Mouse (Mus musculus): Measurements from ENCODE around the gene Bnipl. TPM values are rescaled to one million over a fixed set of nuclear protein-coding genes. Genes with fewer than 3 reads are reported as not detected.

Bnipl gene
- polyA plus RNA-seq (2017; shearing (Covaris generic)): not detected

GRCm38 (mm10) chr3:95250783-95251424 lies at the start of gene Bnipl:
Gene Bnipl, minus strand, starts transcription at chr3:95251193.

GRCm38 (mm10) chr3:95281216-95282126 lies 30.5 kb upstream of the Bnipl start, which contains the start of the genes Mindy1 and Prune1:
Gene Mindy1, plus strand, starts transcription at chr3:95281345.
Gene Prune1, minus strand, starts transcription at chr3:95282076.

GRCm38 (mm10) chr3:95241498-95241897 lies 9.5 kb downstream of the Bnipl start, which contains the start of gene Gm128:
Gene Gm128, minus strand, starts transcription at chr3:95241598.

GRCm38 (mm10) chr3:95231298-95232221 lies 19.4 kb downstream of the Bnipl start, which contains the start of gene Mllt11:
Gene Mllt11, minus strand, starts transcription at chr3:95232171.

GRCm38 (mm10) chr3:95228148-95228893 lies 22.7 kb downstream of the Bnipl start, which contains the start of gene Cdc42se1:
Gene Cdc42se1, plus strand, starts transcription at chr3:95228732.

GRCm38 (mm10) chr3:95217255-95218134 lies 33.5 kb downstream of the Bnipl start, which contains the start of gene Gabpb2:
Gene Gabpb2, minus strand, starts transcription at chr3:95217916.

Other genes starting within 250 kb of the Bnipl start
- gene Zfp687, start 235.7 kb downstream of the Bnipl start, polyA plus RNA-seq (2017; shearing (Covaris generic)): 51.6 TPM
- 282 TPM for gene Psmd4, start 208.6 kb downstream of the Bnipl start, polyA plus RNA-seq (2017; shearing (Covaris generic))
- 47.5 TPM for gene Pip5k1a, start 144.3 kb downstream of the Bnipl start, polyA plus RNA-seq (2017; shearing (Covaris generic))
- gene Vps72, start 140.2 kb downstream of the Bnipl start, polyA plus RNA-seq (2017; shearing (Covaris generic)): 87.8 TPM
- gene Tmod4, start 126.7 kb downstream of the Bnipl start, polyA plus RNA-seq (2017; shearing (Covaris generic)): 1.5 TPM
- gene Scnm1, start 117.2 kb downstream of the Bnipl start, polyA plus RNA-seq (2017; shearing (Covaris generic)): 86.6 TPM
- gene Lysmd1, start 117.1 kb downstream of the Bnipl start, polyA plus RNA-seq (2017; shearing (Covaris generic)): 34.5 TPM
- 252 TPM for gene Tnfaip8l2, start 108.8 kb downstream of the Bnipl start, polyA plus RNA-seq (2017; shearing (Covaris generic))
- 2.3 TPM for gene Sema6c, start 90.7 kb downstream of the Bnipl start, polyA plus RNA-seq (2017; shearing (Covaris generic))
- gene Gabpb2, start 33.3 kb downstream of the Bnipl start, polyA plus RNA-seq (2017; shearing (Covaris generic)): 23.9 TPM
- 260 TPM for gene Cdc42se1, start 22.5 kb downstream of the Bnipl start, polyA plus RNA-seq (2017; shearing (Covaris generic))
- 5.6 TPM for gene Mllt11, start 19.0 kb downstream of the Bnipl start, polyA plus RNA-seq (2017; shearing (Covaris generic))
- gene Gm128, start 9.6 kb downstream of the Bnipl start, polyA plus RNA-seq (2017; shearing (Covaris generic)): 0.70 TPM
- gene Mindy1, start 30.2 kb upstream of the Bnipl start, polyA plus RNA-seq (2017; shearing (Covaris generic)): 25.6 TPM
- gene Prune1, start 30.9 kb upstream of the Bnipl start, polyA plus RNA-seq (2017; shearing (Covaris generic)): 5.3 TPM
- not detected for gene Anxa9, start 56.0 kb upstream of the Bnipl start, polyA plus RNA-seq (2017; shearing (Covaris generic))
- 241 TPM for gene Cers2, start 63.6 kb upstream of the Bnipl start, polyA plus RNA-seq (2017; shearing (Covaris generic))
- 28.4 TPM for gene Setdb1, start 106.0 kb upstream of the Bnipl start, polyA plus RNA-seq (2017; shearing (Covaris generic))
- gene 4930558C23Rik, start 151.6 kb upstream of the Bnipl start, polyA plus RNA-seq (2017; shearing (Covaris generic)): not detected
- 83.6 TPM for gene Arnt, start 183.2 kb upstream of the Bnipl start, polyA plus RNA-seq (2017; shearing (Covaris generic))
- gene Ctsk, start 248.1 kb upstream of the Bnipl start, polyA plus RNA-seq (2017; shearing (Covaris generic)): not detected